Mouse (Mus musculus) heart, postnatal 36 days (tissue): ENCODE results near the gene Nodal. TPM values are rescaled to one million over a fixed set of nuclear protein-coding genes. Genes with fewer than 3 reads are reported as not detected.

Experiments
- DNase-seq, 2 experiments: peaks; one replicate each; pipeline ENCODE4 v3.0.0; 2021 to 2022
- intact Hi-C: fragments of 180-260 bp; cut with DNase I; formaldehyde crosslinking; loops from one replicate; pipeline ENCODE4 v1.15.1; 2025
- total RNA-seq, 2 experiments: library from RNA; stranded (reverse); gene quantifications; 2 replicates each; pipeline ENCODE4 v1.2.3; 2021

Gene Nodal
- total RNA-seq, 2 experiments from 2014 or later, result 0.11 TPM; not detected in 1

- intact Hi-C loops, result loop anchor here (2.0 kb wide), 1 partner anchor 38 kb away; no protein-coding TSS in a partner anchor
- DNase-seq, result no peak
Measured at GRCm38 (mm10) chr10:61394476-61395136, 23.2 kb upstream of the Nodal start.

- DNase-seq, result no peak
- intact Hi-C loops, result loop anchor here (2.0 kb wide), 2 partner anchors 35 to 199 kb away; no protein-coding TSS in a partner anchor
Measured at GRCm38 (mm10) chr10:61398125-61398524, 19.6 kb upstream of the Nodal start.

GRCm38 (mm10) chr10:61399156-61399734 lies 18.5 kb upstream of the Nodal start:
- DNase-seq, result peak; percentile 78 to 79
- intact Hi-C loops, result loop anchor here (1.0 to 2.0 kb wide), 3 partner anchors 36 to 200 kb away; no protein-coding TSS in a partner anchor

- no peak for DNase-seq
- intact Hi-C loops, result no loop called here
Measured at GRCm38 (mm10) chr10:61400407-61400806, 17.4 kb upstream of the Nodal start.

GRCm38 (mm10) chr10:61402480-61402879 lies 15.3 kb upstream of the Nodal start:
- intact Hi-C loops, result no loop called here
- no peak for DNase-seq

GRCm38 (mm10) chr10:61402911-61403310 lies 14.9 kb upstream of the Nodal start:
- intact Hi-C loops, result no loop called here
- no peak for DNase-seq

GRCm38 (mm10) chr10:61405958-61406357 lies 11.8 kb upstream of the Nodal start:
- DNase-seq, result no peak

GRCm38 (mm10) chr10:61409776-61410175 lies 8.0 kb upstream of the Nodal start:
- intact Hi-C loops, result no loop called here
- no peak for DNase-seq

More at GRCm38 (mm10) chr10:61405958-61406357, 11.8 kb upstream of the Nodal start:
- intact Hi-C loops, result no loop called here

GRCm38 (mm10) chr10:61410193-61410592 lies 7.6 kb upstream of the Nodal start:
- no peak for DNase-seq
- intact Hi-C loops, result no loop called here

- intact Hi-C loops, result no loop called here
- no peak for DNase-seq
Measured at GRCm38 (mm10) chr10:61412910-61413625, 4.7 kb upstream of the Nodal start.

- intact Hi-C loops, result loop anchor here (5.0 kb wide), 1 partner anchor 37 kb away; the partner anchor contains the start of gene Eif4ebp2
- DNase-seq, result no peak
Measured at GRCm38 (mm10) chr10:61415240-61415639, 2.5 kb upstream of the Nodal start.

GRCm38 (mm10) chr10:61415890-61416289 lies 1.9 kb upstream of the Nodal start:
- intact Hi-C loops, result loop anchor here (5.0 kb wide), 1 partner anchor 36 kb away; the partner anchor contains the start of gene Eif4ebp2
- DNase-seq, result no peak

GRCm38 (mm10) chr10:61416561-61416960 lies 1.2 kb upstream of the Nodal start:
- intact Hi-C loops, result loop anchor here (5.0 kb wide), 1 partner anchor 36 kb away; the partner anchor contains the start of gene Eif4ebp2
- DNase-seq, result no peak

- intact Hi-C loops, result loop anchor here (5.0 kb wide), 1 partner anchor 35 kb away; the partner anchor contains the start of gene Eif4ebp2
- DNase-seq, result no peak
Measured at GRCm38 (mm10) chr10:61417046-61417445, 726 bp upstream of the Nodal start.

GRCm38 (mm10) chr10:61418131-61418900 lies 544 bp downstream of the Nodal start:
- DNase-seq, result peak in 1 of 2 experiments; percentile 30
- intact Hi-C loops, result loop anchor here (5.0 kb wide), 1 partner anchor 34 kb away; the partner anchor contains the start of gene Eif4ebp2

GRCm38 (mm10) chr10:61419146-61419545 lies 1.4 kb downstream of the Nodal start:
- DNase-seq, result no peak

GRCm38 (mm10) chr10:61420011-61420410 lies 2.2 kb downstream of the Nodal start:
- intact Hi-C loops, result no loop called here
- DNase-seq, result no peak

More at GRCm38 (mm10) chr10:61419146-61419545, 1.4 kb downstream of the Nodal start:
- intact Hi-C loops, result loop anchor here (5.0 kb wide), 1 partner anchor 33 kb away; the partner anchor contains the start of gene Eif4ebp2

GRCm38 (mm10) chr10:61422861-61423260 lies 5.1 kb downstream of the Nodal start:
- intact Hi-C loops, result no loop called here
- DNase-seq, result no peak

GRCm38 (mm10) chr10:61423289-61423688 lies 5.5 kb downstream of the Nodal start:
- peak in 1 of 2 experiments; percentile 37 for DNase-seq
- intact Hi-C loops, result no loop called here

- intact Hi-C loops, result no loop called here
- DNase-seq, result no peak
Measured at GRCm38 (mm10) chr10:61424500-61424899, 6.7 kb downstream of the Nodal start.
